Mouse (Mus musculus) Patski (cell line): Measurements from ENCODE around the gene Tnip1. TPM values are rescaled to one million over a fixed set of nuclear protein-coding genes. Genes with fewer than 3 reads are reported as not detected.

Experiments used
- ATAC-seq: fragments of 100-300 bp; one replicate; pipeline ENCODE4 v1.8.0; 2021
- CTCF ChIA-PET: fragments of 350-600 bp; sonication (Branson Sonifier 250); formaldehyde crosslinking; loops from one replicate; lab custom pipeline; 2022; ENCODE audit warnings: inconsistent platforms; lab: Charles Lee
- POLR2A ChIA-PET: fragments of 350-600 bp; sonication (Branson Sonifier 250); formaldehyde crosslinking; loops from one replicate; lab custom pipeline; 2022; ENCODE audit warnings: antibody characterized with exemption, inconsistent platforms; lab: Charles Lee
- DNase-seq: peaks from one replicate; pipeline ENCODE4 v3.0.0-alpha.2; 2011; ENCODE audit warnings: low read depth, low spot score
- H3K27me3 ChIP-seq: fragments of 371-371 bp; one replicate; pipeline ENCODE4 v1.5.1; 2021
- CTCF ChIP-seq: fragments of 100-300 bp; IDR thresholded peaks from one replicate; pipeline ENCODE4 v1.5.1; 2021
- in situ Hi-C: fragments of 300-500 bp; cut with MboI; formaldehyde crosslinking; loops from 3 replicates; pipeline ENCODE4 v1.11.1; 2018; ENCODE audit warnings: low pct_unique_long_range_greater_than_20kb, mixed read lengths
- polyA plus RNA-seq: library from polyadenylated mRNA; unstranded; gene quantifications from one replicate; pipeline ENCODE4 v1.2.3, GENCODE M21; 2021

Tnip1 gene
- polyA plus RNA-seq, 1 experiment from 2014 or later, result 53.2 TPM

DNA sequence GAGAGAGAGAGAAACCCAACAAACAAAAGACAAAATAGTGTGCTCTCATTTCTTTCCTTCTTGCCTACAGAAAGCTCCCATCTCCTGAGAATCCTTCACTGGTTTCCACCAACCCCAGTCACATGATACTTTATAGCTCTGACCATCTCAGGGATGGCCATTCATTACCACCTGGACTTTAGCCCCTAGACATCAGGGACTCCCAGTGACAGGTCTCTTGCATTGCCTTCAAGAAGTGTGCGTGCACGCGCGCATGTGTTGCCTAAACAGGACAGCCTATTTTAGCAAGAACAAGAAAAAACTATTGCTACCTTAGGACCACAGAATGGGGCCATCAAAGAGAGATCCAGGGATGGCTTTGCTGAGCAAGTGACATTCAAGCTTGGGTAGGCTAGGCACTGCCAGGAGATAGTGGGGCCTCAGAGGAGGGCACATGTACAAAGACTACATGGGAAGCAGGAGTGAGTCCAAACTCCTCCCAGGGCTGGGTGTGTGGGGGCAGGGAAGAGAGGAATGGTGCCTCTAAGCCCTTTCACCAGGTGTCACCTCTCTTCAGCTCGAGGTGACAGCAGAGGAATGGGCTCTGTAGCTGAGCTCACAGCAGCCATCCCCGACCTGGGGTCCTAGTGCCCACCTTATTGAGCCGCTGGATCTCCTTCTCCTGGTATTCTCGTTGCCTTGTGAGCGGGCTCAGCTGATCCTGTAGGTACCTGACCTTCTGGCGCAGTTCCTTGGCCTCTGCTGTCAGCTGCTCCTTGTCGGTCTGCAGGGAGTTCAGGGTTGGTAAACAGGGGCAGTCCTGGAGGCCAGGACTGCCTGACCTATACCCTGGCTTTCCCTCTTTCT is 42.4 kb downstream of the Tnip1 start:
- no peak for TF ChIP-seq CTCF
- no peak for ATAC-seq
- no peak for DNase-seq
- no peaks in the 10 kb centered on the region for H3K27me3 ChIP-seq
- ChIA-PET CTCF (interaction anchor here (0.9 to 1.6 kb wide), 4 partner anchors 8 to 64 kb away, joined by 3 to 4 read pairs (median 4); partner anchors contain the start of gene Gpx3), POLR2A (interaction anchor here (0.6 to 0.9 kb wide), 2 partner anchors 35 to 106 kb away, joined by 3 read pairs; no protein-coding TSS in a partner anchor)
- in situ Hi-C loops, result loop anchor here (5.0 kb wide), 1 partner anchor 33 kb away; no protein-coding TSS in a partner anchor

DNA sequence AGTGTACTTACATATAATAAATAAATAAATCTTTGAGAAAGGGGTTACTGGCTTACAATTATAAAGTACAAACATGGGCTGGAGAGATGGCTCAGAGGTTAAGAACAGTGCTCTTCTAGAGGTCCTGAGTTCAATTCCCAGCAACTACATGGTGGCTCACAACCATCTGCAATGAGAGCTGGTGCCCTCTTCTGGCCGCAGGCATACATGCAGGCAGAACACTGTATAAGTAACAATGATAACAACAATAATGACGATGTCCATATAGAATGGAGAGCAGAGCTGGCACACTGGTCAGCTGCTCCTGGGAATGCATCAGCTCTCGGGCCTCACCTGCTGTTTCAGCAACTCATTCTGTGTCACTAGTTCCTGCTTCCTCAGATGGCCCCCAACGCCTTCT is 44.4 kb downstream of the Tnip1 start:
- ChIA-PET CTCF (interaction anchor here (1.1 to 1.5 kb wide), 5 partner anchors 11 to 66 kb away, joined by 3 to 5 read pairs (median 5); no protein-coding TSS in a partner anchor), POLR2A (no interaction called here)
- in situ Hi-C loops, result no loop called here
- no peak for TF ChIP-seq CTCF
- no peak for DNase-seq
- no peaks in the 10 kb centered on the region for H3K27me3 ChIP-seq
- no peak for ATAC-seq

DNA sequence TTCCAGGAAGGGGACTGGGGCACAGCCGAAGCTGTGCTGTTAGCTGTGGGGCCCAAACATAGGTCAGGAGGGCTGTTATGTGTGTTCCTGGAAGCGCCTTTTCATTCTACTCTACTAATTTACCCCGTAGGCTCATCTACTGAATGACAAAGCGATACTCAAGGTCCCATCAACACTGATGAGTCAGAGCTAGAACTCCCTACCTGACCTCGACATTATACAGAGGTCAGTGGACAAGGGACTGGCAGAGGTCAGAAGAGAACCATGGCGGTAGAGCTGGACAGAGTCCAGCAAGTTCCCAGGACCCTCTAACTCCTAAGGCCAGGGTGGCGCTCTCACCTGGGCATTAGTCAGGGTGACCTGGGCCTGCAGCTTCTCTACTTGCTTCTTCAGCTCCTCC is 45.3 kb downstream of the Tnip1 start:
- ATAC-seq (no peak), DNase-seq (no peak)
- in situ Hi-C loops, result no loop called here
- ChIA-PET CTCF (interaction anchor here (1.1 to 1.3 kb wide), 4 partner anchors 10 to 67 kb away, joined by 3 to 5 read pairs (median 4); no protein-coding TSS in a partner anchor), POLR2A (no interaction called here)
- no peak for TF ChIP-seq CTCF
- H3K27me3 ChIP-seq, result no peaks in the 10 kb centered on the region

DNA sequence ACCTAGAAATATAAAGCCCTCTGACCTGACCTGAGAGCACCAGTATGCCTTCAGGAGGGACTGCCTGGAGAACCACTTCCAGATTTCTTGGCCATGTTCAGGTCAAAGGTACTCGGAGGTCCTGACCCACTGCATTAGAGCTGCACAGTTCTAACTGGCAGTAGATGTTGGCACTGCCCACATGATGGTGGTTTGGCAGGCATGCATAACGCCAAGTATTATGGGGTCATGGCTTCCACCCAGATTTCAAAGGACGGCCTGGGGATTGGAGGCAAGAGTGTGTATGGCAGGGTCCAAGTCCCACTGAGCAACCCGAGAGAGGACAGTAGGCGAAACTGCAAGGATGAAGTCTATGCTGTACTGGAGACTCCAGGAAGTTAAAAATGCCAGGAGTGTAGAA is 48.9 kb downstream of the Tnip1 start:
- in situ Hi-C loops, result no loop called here
- POLR2A ChIA-PET, result interaction anchor here (0.6 kb wide), 1 partner anchor 14 kb away, joined by 3 read pairs; no protein-coding TSS in a partner anchor
- DNase-seq, result no peak

DNA sequence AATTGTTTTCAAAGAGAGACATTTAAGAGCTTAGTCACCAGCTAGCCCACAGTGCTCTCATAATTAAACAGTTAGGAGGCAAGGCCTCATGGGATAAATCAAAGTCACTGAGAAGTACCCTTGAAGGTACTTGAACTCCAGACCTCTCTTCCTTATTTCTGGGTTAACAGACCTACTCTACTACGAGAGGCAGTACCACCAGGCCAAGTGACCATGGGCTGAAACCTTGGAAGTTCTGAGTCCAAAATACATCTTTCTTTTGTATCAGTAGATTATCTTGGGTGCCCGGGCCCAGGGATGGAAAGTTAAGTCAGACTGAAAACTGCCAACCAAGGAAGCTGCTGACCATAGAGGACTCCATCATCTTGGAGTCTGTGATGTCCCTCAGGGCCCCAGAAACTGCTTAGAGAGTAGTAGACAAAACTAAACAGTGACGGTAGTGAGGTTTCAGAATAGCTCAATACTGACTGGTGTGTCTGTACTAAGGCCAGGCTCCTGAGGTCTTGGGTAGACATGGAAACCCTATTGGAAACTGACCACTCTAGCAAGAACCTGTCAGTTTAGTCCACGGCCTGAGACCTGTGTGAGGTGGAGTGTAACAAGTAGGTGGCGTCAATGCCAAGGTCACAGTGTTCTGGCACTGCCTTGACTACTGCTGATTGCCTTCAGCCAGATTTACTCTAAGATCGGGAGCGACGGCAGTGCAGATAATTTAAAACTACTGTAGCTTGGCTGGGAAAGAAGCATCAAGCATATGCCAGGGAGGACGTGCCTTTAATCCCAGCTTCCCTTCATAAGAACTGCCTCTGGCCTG is 50.0 kb downstream of the Tnip1 start:
- ChIA-PET POLR2A (interaction anchor here (3.4 kb wide), 1 partner anchor 31 kb away, joined by 19 read pairs; no protein-coding TSS in a partner anchor), CTCF (interaction anchor here (1.1 to 1.8 kb wide), 5 partner anchors 15 to 71 kb away, joined by 3 to 5 read pairs (median 3); no protein-coding TSS in a partner anchor)
- ATAC-seq (no peak), DNase-seq (no peak)
- in situ Hi-C loops, result no loop called here
- TF ChIP-seq CTCF, result no peak
- H3K27me3 ChIP-seq, result no peaks in the 10 kb centered on the region

More for the DNA sequence above, 48.9 kb downstream of the Tnip1 start:
- no peak for TF ChIP-seq CTCF
- ATAC-seq, result no peak
- H3K27me3 ChIP-seq, result no peaks in the 10 kb centered on the region
- CTCF ChIA-PET, result interaction anchor here (1.2 kb wide), 1 partner anchor 70 kb away, joined by 3 read pairs; no protein-coding TSS in a partner anchor

DNA sequence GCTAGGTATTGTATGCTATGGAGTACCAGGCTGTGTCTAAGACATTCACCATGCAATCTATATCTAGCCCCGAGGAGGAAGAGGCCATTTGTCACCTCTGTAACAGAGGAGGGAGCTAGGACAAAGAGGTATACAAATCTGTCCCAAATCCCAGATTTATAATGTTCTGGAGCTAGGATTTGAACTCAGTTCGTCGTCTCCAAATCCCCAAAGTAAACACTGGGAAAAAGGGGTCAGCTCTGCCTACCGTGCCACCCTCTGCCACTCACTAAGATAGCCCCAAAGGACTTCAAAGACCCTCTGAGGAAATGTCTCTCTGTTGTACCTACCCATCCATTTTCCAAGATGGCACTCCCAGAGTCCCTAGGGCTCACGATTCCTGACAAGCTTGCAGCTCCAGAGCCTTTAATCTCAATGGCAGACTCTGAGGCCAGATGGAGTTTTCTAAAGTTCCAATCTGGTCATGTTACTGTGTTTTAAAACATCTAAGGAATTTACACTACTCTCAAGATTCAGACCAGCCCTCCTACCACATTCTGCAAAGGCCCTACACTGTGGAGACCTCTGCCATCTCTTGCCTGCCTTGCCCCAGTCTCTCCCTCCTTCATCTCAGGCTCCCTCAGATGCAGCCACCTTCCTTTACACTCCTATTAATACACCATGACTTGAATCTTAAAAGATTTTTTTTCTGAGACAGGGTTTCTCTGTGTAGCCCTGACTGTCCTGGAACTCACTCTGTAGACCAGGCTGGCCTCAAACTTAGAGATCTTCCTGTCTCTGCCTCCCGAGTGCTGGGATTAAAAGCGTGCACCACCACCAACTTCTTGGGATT is 50.8 kb downstream of the Tnip1 start:
- TF ChIP-seq CTCF, result no peak
- DNase-seq (no peak), ATAC-seq (peak; percentile 4)
- no peaks in the 10 kb centered on the region for H3K27me3 ChIP-seq
- ChIA-PET CTCF (interaction anchor here (1.1 to 1.8 kb wide), 3 partner anchors 14 to 72 kb away, joined by 3 to 5 read pairs (median 4); no protein-coding TSS in a partner anchor), POLR2A (interaction anchor here (0.6 to 3.4 kb wide), 5 partner anchors 12 to 30 kb away, joined by 3 to 19 read pairs (median 4); no protein-coding TSS in a partner anchor)
- in situ Hi-C loops, result no loop called here

DNA sequence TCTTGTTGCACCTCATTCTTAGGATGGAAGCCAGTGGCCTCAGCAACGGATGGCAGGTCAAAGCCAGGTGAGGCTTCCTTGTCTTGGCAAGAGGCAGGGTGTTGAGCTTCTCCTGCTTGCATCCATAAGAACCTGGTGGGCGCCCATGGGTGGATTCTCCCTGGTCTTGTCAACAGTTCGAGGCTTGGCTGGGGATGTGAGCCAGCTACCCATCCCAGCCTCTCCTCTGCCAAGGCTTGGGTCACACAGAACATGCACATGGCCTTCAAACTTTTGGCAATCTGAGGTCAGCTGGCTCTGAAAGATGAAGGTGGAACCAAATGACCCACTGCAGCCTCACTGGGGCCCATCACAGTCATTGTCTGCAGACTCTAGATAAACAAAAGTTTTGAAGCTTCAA is 51.5 kb downstream of the Tnip1 start:
- H3K27me3 ChIP-seq, result no peaks in the 10 kb centered on the region
- TF ChIP-seq CTCF, result no peak
- in situ Hi-C loops, result no loop called here
- ChIA-PET CTCF (interaction anchor here (1.8 kb wide), 2 partner anchors 31 to 72 kb away, joined by 4 to 5 read pairs; no protein-coding TSS in a partner anchor), POLR2A (interaction anchor here (0.6 to 3.4 kb wide), 5 partner anchors 12 to 30 kb away, joined by 4 to 19 read pairs (median 5); no protein-coding TSS in a partner anchor)
- no peak for DNase-seq
- no peak for ATAC-seq

DNA sequence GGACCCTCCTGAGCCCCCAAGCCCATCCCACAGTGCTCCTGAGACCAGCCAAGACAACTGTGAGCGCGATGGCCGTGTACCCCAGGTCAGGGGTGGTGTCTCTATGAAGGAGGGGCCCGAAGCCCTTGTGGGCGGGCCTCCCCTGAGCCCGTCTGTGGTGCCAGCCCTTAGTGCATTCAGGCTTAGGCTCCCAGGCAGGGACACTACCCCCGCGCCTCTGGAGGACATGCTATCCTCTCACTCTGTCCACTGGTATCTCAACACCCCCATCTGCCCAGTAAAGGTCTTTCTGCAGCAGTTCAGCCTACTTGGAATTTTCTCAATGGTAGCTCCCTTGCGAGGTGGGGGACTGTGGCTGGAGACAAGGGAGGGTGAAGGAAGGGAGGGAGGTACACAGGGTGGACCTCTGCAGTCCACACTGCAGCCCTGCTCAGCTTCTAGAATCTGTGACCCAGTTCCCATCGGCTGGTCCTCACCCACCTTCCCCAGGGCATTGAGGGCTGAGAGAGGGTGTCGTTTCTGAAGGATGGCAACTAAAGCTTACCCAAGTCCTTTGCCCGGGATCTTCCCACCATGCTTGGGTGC is 52.5 kb downstream of the Tnip1 start:
- DNase-seq (no peak), ATAC-seq (no peak)
- ChIA-PET POLR2A (interaction anchor here (1.1 to 3.4 kb wide), 3 partner anchors 25 to 29 kb away, joined by 5 to 19 read pairs (median 6); no protein-coding TSS in a partner anchor), CTCF (no interaction called here)
- no peak for TF ChIP-seq CTCF
- H3K27me3 ChIP-seq, result no peaks in the 10 kb centered on the region
- in situ Hi-C loops, result no loop called here

DNA sequence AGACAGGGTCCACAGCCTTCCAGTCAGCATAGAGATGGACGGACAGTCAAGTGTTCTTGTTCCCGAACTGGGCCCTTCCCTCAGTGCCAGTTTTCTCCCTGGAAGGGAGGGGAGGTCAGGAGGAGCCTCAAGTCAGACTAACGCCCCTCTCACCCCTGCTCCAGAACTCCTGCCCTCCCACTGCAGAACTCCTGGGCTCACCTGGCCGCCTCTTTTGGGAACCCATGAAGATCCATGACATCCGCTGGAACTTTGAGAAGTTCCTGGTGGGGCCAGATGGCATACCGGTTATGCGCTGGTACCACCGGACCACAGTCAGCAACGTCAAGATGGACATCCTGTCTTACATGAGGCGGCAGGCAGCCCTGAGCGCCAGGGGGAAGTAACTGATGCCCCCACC is 53.4 kb downstream of the Tnip1 start:
- POLR2A ChIA-PET, result interaction anchor here (2.8 kb wide), 1 partner anchor 12 kb away, joined by 13 read pairs; no protein-coding TSS in a partner anchor
- in situ Hi-C loops, result no loop called here
- no peaks in the 10 kb centered on the region for H3K27me3 ChIP-seq
- CTCF ChIA-PET, result no interaction called here
- DNase-seq (no peak), ATAC-seq (no peak)
- no peak for TF ChIP-seq CTCF
